Mouse (Mus musculus): Measurements from ENCODE around the gene Kctd5.

GRCm38 (mm10) chr17:24098354-24098753 lies 25.1 kb upstream of the Kctd5 start:
- TF ChIP-seq POLR2A (IDR thresholded peaks at IDR 0.05; ENCODE audit: insufficient read depth, low read depth, low read length): no peak
- TF ChIP-seq CTCF (IDR thresholded peaks at IDR 0.05; ENCODE audit: insufficient read depth, low read depth, low read length): no peak

Measured in olfactory bulb, adult 2 months (tissue).